Mouse (Mus musculus): ENCODE results near the gene Zfhx3. TPM values are rescaled to one million over a fixed set of nuclear protein-coding genes. Genes with fewer than 3 reads are reported as not detected.

The Zfhx3 gene
- polyA plus RNA-seq, 1 experiment from 2014 or later, result 19.8 TPM

DNA sequence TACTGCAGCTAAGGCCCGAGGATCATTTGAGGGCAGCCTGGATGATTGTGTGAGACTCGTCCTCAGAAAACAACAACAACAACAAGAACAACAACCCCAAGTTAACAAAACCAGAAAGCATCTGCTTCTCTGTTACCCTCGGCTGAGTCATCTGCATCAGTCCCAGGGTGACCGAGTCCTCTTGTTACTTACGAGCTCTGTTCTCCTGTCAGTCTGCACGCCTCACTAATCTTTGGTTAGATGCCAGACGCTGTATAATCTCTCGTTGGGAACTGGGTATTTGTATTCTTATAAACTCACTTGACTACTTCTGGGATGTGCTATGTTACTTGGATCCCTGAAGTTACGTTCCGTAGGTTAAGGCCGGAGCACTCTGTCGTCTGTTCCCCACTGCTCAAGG lies 1023.6 kb downstream of the Zfhx3 start:
- Histone ChIP-seq H3K36me3 (ENCODE audit: insufficient read depth) (no peaks in the 10 kb centered on the region), H3K27me3 (ENCODE audit: insufficient read depth, low read length) (no peaks in the 10 kb centered on the region), H3K4me3 (ENCODE audit: low read depth, low read length) (no peak overlapping the region), H3K27ac (ENCODE audit: low read depth) (no peak overlapping the region), H3K9me3 (ENCODE audit: low read depth, low read length) (no peaks in the 10 kb centered on the region), H3K9ac (no peak overlapping the region), H3K4me2 (no peak overlapping the region), H3K4me1 (ENCODE audit: insufficient read depth) (no peaks in the 10 kb centered on the region)
- no peak for ATAC-seq (ENCODE audit: insufficient read depth)
- WGBS, result 79% methylated on average over 12 of the region's 12 CpGs
- no peak for TF ChIP-seq CTCF (IDR thresholded peaks at IDR 0.05; ENCODE audit: low read depth)
- DNase-seq, result no peak

DNA sequence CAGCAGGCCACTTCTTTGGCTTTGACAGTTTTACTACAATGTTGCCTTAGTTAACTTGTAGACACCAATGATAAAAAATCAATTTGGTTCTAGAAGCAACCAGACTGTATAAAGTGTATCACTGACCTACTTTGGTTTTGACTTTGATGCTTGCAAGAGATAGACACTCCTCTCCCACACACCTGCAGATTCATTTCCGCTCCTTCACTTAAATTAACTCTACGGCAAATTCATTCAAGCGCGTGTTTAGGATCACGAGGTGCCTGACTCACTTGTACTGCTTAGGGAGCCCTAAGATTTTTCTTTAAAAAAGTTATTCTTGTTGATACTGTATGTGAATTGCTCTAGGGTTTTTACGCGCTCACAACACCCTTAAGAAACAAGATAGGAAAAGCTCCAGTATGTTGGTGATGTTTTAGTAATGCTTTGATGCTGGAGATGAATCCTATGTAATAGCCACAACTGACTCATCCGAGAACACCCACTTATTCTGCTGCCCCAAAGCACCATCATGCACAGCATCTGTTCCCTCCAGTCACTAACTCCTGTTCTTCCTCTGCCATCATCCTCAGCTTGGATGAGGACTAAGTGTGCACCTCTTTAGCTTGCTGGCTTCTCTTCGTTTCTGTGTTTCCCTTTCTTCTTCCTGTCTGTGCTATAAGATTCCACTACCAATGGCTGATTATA lies 1031.3 kb downstream of the Zfhx3 start:
- TF ChIP-seq CTCF (IDR thresholded peaks at IDR 0.05; ENCODE audit: low read depth), result no peak
- ATAC-seq (ENCODE audit: insufficient read depth), result no peak
- H3K4me2 ChIP-seq, result no peak overlapping the region
- 85% methylated on average over 9 of the region's 9 CpGs for WGBS
- no peak overlapping the region for H3K4me3 ChIP-seq (ENCODE audit: low read depth, low read length)
- H3K9me3 ChIP-seq (ENCODE audit: low read depth, low read length), result no peaks in the 10 kb centered on the region
- H3K27me3 ChIP-seq (ENCODE audit: insufficient read depth, low read length), result no peaks in the 10 kb centered on the region
- no peak for DNase-seq
- no peaks in the 10 kb centered on the region for H3K36me3 ChIP-seq (ENCODE audit: insufficient read depth)
- no peaks in the 10 kb centered on the region for H3K4me1 ChIP-seq (ENCODE audit: insufficient read depth)
- H3K9ac ChIP-seq, result no peak overlapping the region
- H3K27ac ChIP-seq (ENCODE audit: low read depth), result no peak overlapping the region

DNA sequence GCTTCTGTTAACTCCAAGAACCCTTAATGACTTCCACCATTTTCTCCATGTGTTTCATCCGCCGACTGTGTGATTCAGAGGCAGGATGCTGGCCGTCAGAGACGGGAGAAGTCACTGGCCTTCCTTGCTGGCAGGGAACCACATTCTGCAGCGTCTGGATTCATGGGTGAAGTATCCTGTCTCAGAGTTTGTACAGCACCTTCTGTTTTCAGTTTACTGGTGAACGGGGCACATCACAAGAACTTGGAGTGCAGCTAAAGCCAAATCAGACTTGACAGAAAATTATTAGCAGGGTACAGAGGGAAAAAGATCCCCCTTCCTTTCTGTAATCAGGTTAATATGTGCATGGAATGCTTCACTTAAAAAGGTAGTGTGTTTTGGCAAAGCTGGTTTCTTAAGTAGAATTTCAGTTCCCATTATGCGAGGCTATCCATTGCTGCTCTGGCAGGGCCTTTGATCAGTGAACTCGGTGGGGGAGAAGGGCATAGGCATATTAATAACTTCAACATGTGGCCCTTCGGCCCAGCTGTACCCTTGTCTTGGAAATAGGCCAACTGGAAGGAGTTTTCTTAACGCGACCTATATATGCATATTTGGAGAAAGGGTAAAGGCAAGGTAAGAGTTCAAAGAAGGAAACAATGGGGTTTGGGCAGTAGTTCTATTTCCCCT lies 1035.4 kb downstream of the Zfhx3 start:
- no peaks in the 10 kb centered on the region; the same call in 1 of the 2 replicates for H3K9me3 ChIP-seq (ENCODE audit: low read depth, low read length)
- ATAC-seq (ENCODE audit: insufficient read depth), result no peak
- no peak overlapping the region for H3K27ac ChIP-seq (ENCODE audit: low read depth)
- H3K27me3 ChIP-seq (ENCODE audit: insufficient read depth, low read length), result no peaks in the 10 kb centered on the region
- DNase-seq, result no peak
- H3K4me3 ChIP-seq (ENCODE audit: low read depth, low read length), result no peak overlapping the region
- no peaks in the 10 kb centered on the region for H3K36me3 ChIP-seq (ENCODE audit: insufficient read depth)
- WGBS, result 43% methylated on average over 11 of the region's 11 CpGs
- TF ChIP-seq CTCF (IDR thresholded peaks at IDR 0.05; ENCODE audit: low read depth), result no peak
- no peaks in the 10 kb centered on the region for H3K4me1 ChIP-seq (ENCODE audit: insufficient read depth)
- no peak overlapping the region for H3K4me2 ChIP-seq
- H3K9ac ChIP-seq, result no peak overlapping the region

DNA sequence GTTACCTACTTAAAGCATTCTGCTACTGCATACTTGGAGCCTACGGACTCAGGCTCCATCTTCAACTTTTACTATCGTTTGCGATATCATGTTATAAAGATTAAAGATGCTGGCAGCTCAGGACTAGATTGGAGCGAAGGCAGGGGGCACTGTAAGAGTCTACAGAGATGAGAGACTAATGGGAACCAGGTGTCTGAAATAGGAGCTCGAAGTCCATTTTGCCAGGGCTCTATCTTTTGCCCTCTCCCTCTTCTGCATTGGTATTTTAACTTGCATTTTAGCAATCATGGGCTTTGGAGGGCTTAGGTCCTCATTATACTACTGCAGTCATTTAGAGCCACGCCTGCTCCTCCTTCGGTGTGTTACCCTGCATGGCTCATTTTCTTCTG lies 1035.9 kb downstream of the Zfhx3 start:
- Histone ChIP-seq H3K4me2 (no peak overlapping the region), H3K4me3 (ENCODE audit: low read depth, low read length) (no peak overlapping the region), H3K4me1 (ENCODE audit: insufficient read depth) (no peaks in the 10 kb centered on the region), H3K9me3 (ENCODE audit: low read depth, low read length) (no peaks in the 10 kb centered on the region; the same call in 1 of the 2 replicates), H3K36me3 (ENCODE audit: insufficient read depth) (no peaks in the 10 kb centered on the region), H3K27me3 (ENCODE audit: insufficient read depth, low read length) (no peaks in the 10 kb centered on the region), H3K9ac (no peak overlapping the region), H3K27ac (ENCODE audit: low read depth) (no peak overlapping the region)
- DNase-seq (no peak), ATAC-seq (ENCODE audit: insufficient read depth) (no peak)
- WGBS, result 79% methylated on average over 7 of the region's 7 CpGs
- TF ChIP-seq CTCF (IDR thresholded peaks at IDR 0.05; ENCODE audit: low read depth), result no peak

DNA sequence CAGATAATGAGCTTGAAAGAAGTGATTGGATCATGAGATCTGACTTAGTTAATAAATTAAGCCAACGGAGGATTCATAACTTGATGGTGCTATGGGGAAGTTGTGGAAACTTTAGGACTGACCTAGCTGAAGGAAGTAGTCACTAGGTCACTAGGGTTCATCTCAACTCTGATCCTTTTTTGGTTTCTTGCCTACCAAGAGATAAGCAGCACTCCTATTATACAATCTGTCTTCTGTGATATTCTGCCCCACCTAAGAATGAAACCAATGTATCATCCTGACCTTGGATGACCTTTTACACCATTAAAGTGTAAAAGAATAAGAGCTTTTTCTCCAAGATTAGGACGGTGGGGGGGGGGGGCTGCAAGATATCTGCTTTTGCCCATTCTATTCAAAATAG lies 1042.5 kb downstream of the Zfhx3 start:
- Histone ChIP-seq H3K9ac (no peak overlapping the region), H3K27me3 (ENCODE audit: insufficient read depth, low read length) (no peaks in the 10 kb centered on the region), H3K36me3 (ENCODE audit: insufficient read depth) (no peaks in the 10 kb centered on the region), H3K9me3 (ENCODE audit: low read depth, low read length) (no peaks in the 10 kb centered on the region; the same call in 1 of the 2 replicates), H3K4me2 (no peak overlapping the region), H3K4me1 (ENCODE audit: insufficient read depth) (no peaks in the 10 kb centered on the region), H3K4me3 (ENCODE audit: low read depth, low read length) (no peak overlapping the region), H3K27ac (ENCODE audit: low read depth) (no peak overlapping the region)
- no peak for TF ChIP-seq CTCF (IDR thresholded peaks at IDR 0.05; ENCODE audit: low read depth)
- DNase-seq, result no peak
- WGBS, result 70% methylated on average over 2 of the region's 2 CpGs
- no peak for ATAC-seq (ENCODE audit: insufficient read depth)

DNA sequence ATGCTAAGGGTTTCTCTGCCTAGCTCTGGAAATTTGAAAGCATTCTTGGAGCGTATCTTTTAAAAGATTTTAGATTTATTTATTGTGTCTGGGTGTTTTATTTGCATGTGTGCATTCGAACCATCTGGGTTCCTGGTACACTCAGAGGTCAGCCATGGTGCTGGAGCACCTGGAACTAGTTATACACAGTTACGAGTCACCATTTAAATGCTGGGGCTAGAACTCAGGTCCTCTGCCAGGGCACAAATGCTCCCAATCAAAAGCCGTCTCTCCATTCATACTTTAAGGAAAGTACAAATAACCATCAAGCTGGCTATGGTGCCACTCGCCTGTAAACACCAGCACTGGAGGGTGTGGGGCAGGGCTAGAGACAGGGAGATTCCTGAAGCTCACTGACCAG lies 1047.4 kb downstream of the Zfhx3 start:
- no peak overlapping the region for H3K27ac ChIP-seq (ENCODE audit: low read depth)
- WGBS, result 77% methylated on average over 5 of the region's 5 CpGs

DNA sequence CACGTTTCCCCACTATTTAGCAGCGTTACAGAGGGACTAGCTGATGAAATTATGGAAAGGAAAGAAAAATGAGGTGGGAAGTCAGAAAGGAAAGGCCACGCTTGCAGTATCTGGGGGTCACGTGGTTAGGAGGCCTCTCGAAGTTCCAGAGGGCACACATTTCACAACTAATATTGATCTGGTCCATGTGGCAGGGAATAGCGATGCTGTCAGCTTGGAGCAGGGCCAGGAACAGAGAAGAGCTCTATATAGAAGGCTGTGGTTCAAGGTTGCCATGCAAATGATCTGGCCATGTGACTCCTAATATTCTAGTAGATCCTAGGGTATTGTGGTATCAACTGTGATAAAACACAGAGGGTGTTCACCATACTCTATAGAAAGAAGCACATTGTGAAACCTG lies 1048.1 kb downstream of the Zfhx3 start:
- Histone ChIP-seq H3K36me3 (ENCODE audit: insufficient read depth) (no peaks in the 10 kb centered on the region), H3K9me3 (ENCODE audit: low read depth, low read length) (no peaks in the 10 kb centered on the region), H3K27me3 (ENCODE audit: insufficient read depth, low read length) (no peaks in the 10 kb centered on the region), H3K4me3 (ENCODE audit: low read depth, low read length) (no peak overlapping the region), H3K4me2 (no peak overlapping the region), H3K27ac (ENCODE audit: low read depth) (no peak overlapping the region), H3K9ac (no peak overlapping the region), H3K4me1 (ENCODE audit: insufficient read depth) (no peaks in the 10 kb centered on the region)
- peak; percentile 47 for DNase-seq
- 37% methylated on average over 6 of the region's 6 CpGs for WGBS
- no peak for TF ChIP-seq CTCF (IDR thresholded peaks at IDR 0.05; ENCODE audit: low read depth)
- ATAC-seq (ENCODE audit: insufficient read depth), result no peak

More for the DNA sequence above, 1047.4 kb downstream of the Zfhx3 start:
- TF ChIP-seq CTCF (IDR thresholded peaks at IDR 0.05; ENCODE audit: low read depth), result no peak
- Histone ChIP-seq H3K36me3 (ENCODE audit: insufficient read depth) (no peaks in the 10 kb centered on the region), H3K4me1 (ENCODE audit: insufficient read depth) (no peaks in the 10 kb centered on the region), H3K9me3 (ENCODE audit: low read depth, low read length) (no peaks in the 10 kb centered on the region), H3K4me2 (no peak overlapping the region), H3K4me3 (ENCODE audit: low read depth, low read length) (no peak overlapping the region), H3K9ac (no peak overlapping the region), H3K27me3 (ENCODE audit: insufficient read depth, low read length) (no peaks in the 10 kb centered on the region)
- ATAC-seq (ENCODE audit: insufficient read depth) (no peak), DNase-seq (no peak)

Data from lung, embryonic 14.5 days (tissue).